Mouse (Mus musculus) spleen, adult 2 months (tissue): Measurements from ENCODE around the gene Ahdc1. TPM values are rescaled to one million over a fixed set of nuclear protein-coding genes. Genes with fewer than 3 reads are reported as not detected.

Experiments used
- DNase-seq, 2 experiments: peaks; one replicate each; pipeline versions ENCODE4 v3.0.0 to v3.0.0-alpha.2; 2012 to 2021; ENCODE audit warnings: low spot score in 2 of 2, low read depth in 1 of 2
- H3K27ac ChIP-seq: fragments of 200-500 bp; 2 replicates; pipeline ENCODE4 v1.5.1; 2012; ENCODE audit warnings: low read length, inconsistent platforms; ENCODE audit not compliant: insufficient read depth
- H3K27me3 ChIP-seq: fragments of 200-500 bp; 2 replicates; pipeline ENCODE4 v1.6.1; 2012; ENCODE audit warnings: mild to moderate bottlenecking, moderate library complexity, low read length, inconsistent platforms; ENCODE audit not compliant: control insufficient read depth, insufficient read depth
- H3K36me3 ChIP-seq: fragments of 200-500 bp; 2 replicates; pipeline ENCODE4 v1.6.1; 2012; ENCODE audit warnings: mild to moderate bottlenecking, low read length, inconsistent platforms; ENCODE audit not compliant: control insufficient read depth, insufficient read depth
- H3K4me1 ChIP-seq: fragments of 200-500 bp; 2 replicates; pipeline ENCODE4 v1.6.1; 2011; ENCODE audit warnings: inconsistent platforms; ENCODE audit not compliant: control insufficient read depth, insufficient read depth, insufficient read length
- H3K4me3 ChIP-seq: fragments of 200-500 bp; 2 replicates; pipeline ENCODE4 v1.5.1; 2011; ENCODE audit warnings: mild to moderate bottlenecking, inconsistent platforms; ENCODE audit not compliant: insufficient read depth, insufficient read length; ENCODE audit errors: extremely low read depth
- CTCF ChIP-seq: fragments of 200-500 bp; IDR thresholded peaks from 2 replicates; pipeline ENCODE4 v1.5.1; 2011; ENCODE audit warnings: mild to moderate bottlenecking, inconsistent platforms; ENCODE audit not compliant: insufficient read depth, insufficient read length, insufficient replicate concordance; ENCODE audit errors: extremely low read depth
- POLR2A ChIP-seq: fragments of 200-500 bp; IDR thresholded peaks from 2 replicates; pipeline ENCODE4 v1.6.1; 2011; ENCODE audit warnings: low read depth, low read length, inconsistent platforms
- WGBS: fragments of 180-500 bp; shearing (Covaris S2); methylation state at CpG from one replicate; pipeline ENCODE4 v1.1.7; 2018; 5-methylcytosine and 5-hydroxymethylcytosine counted together
- polyA plus RNA-seq: library from polyadenylated mRNA; depleted of rRNA; stranded (reverse); fragments of >200 nt; gene quantifications from 2 replicates; pipeline ENCODE4 v1.2.3, GENCODE M21; 2012

The Ahdc1 gene
- polyA plus RNA-seq, 1 experiment = 24.3 TPM

DNA sequence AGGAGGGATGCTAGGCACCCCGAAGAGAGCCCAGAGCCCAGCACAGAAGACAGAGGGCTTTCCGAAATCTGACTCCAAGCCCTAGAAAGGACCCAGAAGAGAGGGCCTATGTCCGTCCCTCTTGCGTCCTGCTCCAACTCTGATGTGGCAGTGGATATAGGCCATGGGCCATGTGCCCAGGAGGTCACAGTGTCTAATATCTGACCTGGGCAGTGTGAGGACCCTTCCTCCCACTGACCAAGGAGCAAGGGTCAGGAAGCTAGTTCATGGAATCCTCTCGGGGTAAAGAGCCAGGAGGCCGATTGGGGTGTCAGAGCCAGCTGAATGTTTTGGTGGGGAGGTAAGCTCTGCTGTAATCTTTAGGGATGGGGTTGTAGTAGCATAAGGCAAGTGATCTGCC is 17.8 kb downstream of the Ahdc1 start:
- TF ChIP-seq CTCF = no peak
- no peak for TF ChIP-seq POLR2A
- no peak overlapping the region for H3K27ac ChIP-seq
- no peak for DNase-seq
- H3K36me3 ChIP-seq = no peaks in the 10 kb centered on the region
- H3K27me3 ChIP-seq = no peaks in the 10 kb centered on the region
- WGBS = 91% methylated on average over 6 of the region's 6 CpGs
- H3K4me3 ChIP-seq = no peak overlapping the region
- no peaks in the 10 kb centered on the region for H3K4me1 ChIP-seq

DNA sequence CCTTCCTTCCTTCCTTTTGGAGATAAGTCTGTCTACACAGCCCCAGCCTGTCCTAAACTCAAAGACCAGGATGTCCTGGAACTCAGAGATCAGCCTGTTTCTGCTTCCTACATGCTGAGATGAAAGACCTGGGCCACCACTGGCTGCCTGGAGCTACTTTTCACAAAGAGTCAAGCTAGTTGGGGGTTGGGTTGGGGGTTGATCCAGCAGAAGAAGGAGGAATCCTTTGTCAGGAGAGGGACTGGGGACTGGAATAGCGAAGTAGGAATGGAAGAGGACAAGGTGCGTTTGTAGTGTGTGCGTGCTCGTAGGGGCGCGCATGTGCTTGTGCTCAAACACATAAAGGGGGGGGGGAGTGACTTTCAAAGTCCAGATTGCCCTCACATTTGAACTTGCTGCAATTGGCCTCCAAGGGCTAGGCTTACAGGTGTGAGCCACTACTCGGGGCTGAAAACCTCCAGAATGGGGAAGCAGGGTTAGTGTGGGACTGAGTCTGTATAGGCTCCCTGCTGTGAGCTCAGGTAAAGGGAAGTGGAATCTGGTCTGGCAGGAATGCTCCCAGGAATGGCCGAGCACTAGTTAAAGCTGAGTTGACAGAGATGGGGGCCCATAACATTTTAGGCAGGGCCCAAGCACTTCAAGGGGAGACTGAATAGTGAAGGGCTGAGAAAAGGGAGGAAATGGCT is 21.5 kb downstream of the Ahdc1 start:
- Histone ChIP-seq H3K4me1 (no peaks in the 10 kb centered on the region; the same call in 1 of the 2 replicates), H3K36me3 (no peaks in the 10 kb centered on the region; the same call in 1 of the 2 replicates), H3K27ac (no peak overlapping the region), H3K4me3 (no peak overlapping the region), H3K27me3 (no peaks in the 10 kb centered on the region)
- 87% methylated on average over 8 of the region's 8 CpGs for WGBS
- DNase-seq = no peak
- TF ChIP-seq CTCF (no peak), POLR2A (no peak)

DNA sequence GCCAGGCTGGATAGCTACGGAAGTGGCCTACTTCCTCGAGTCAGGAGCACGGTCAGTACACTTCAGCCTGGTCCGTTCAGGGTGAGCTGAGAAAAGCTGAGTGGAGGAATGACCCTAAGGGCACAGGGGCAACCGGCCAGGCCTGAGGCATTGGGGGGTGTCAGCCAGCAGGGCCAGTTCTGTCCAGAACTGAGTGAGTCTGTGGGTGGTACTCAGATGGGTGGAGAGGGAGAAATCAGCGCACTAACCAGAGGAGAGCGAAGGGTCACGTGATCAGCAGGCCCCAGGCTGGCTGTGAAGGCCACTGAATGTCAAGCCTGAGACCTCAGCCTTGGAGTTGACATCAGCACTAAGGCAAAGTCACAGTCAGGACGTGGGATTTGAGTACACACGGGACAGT is 23.4 kb downstream of the Ahdc1 start:
- DNase-seq = no peak
- no peak overlapping the region for H3K4me3 ChIP-seq
- peaks cover 13% of the 10 kb centered on the region for H3K27me3 ChIP-seq
- no peak for TF ChIP-seq CTCF
- TF ChIP-seq POLR2A = no peak
- 88% methylated on average over 10 of the region's 10 CpGs for WGBS
- no peaks in the 10 kb centered on the region; the same call in 1 of the 2 replicates for H3K36me3 ChIP-seq
- H3K4me1 ChIP-seq = peaks cover 9% of the 10 kb centered on the region
- H3K27ac ChIP-seq = no peak overlapping the region; the same call in 1 of the 2 replicates

DNA sequence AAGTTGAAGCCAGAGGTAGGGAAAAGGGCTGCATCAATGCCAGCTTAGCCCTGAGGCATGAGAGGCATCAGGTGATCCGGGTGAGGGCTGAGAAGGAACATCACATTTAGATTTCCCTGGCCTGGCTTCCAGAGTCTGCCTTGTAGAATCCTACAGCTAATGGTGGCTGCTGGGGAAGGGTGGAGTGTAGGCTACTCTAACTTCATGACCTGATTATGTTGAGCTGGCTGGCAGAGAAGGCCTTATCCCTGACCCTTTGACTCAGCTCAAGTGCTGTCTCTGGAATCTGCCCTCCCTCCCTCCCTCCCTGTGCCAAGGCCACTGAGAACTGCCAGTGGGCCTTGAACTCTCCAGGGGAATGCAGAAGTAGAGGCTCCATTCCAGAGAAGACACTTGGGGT is 24.4 kb downstream of the Ahdc1 start:
- Histone ChIP-seq H3K36me3 (no peaks in the 10 kb centered on the region; the same call in 1 of the 2 replicates), H3K27me3 (peaks cover 13% of the 10 kb centered on the region), H3K27ac (no peak overlapping the region), H3K4me3 (no peak overlapping the region), H3K4me1 (peaks cover 10% of the 10 kb centered on the region)
- TF ChIP-seq CTCF = no peak
- TF ChIP-seq POLR2A = no peak
- 79% methylated on average over 1 of the region's 1 CpGs for WGBS
- no peak for DNase-seq

DNA sequence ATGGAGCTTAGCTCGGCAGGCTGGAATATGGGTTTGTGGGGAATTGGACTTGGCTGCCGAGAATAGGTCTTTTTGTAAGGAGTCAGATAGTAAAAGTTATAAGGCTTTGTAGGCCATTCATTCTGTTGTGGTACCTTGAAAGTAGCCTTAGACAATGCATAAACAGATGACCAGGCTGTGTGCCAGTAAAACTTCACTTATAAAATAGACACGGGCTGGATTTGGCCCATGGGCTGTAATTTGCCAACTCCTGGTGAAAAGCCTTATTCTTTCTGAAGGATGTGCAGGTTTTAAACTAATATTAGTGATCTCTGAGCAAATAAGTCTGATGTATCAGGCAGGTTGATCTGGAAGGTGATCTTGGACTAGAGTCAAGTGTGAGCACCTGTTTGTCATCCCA is 24.9 kb downstream of the Ahdc1 start:
- TF ChIP-seq CTCF = no peak
- H3K27me3 ChIP-seq = peaks cover 13% of the 10 kb centered on the region
- 85% methylated on average over 3 of the region's 3 CpGs for WGBS
- DNase-seq = no peak
- H3K36me3 ChIP-seq = no peaks in the 10 kb centered on the region; the same call in 1 of the 2 replicates
- peaks cover 10% of the 10 kb centered on the region for H3K4me1 ChIP-seq
- no peak overlapping the region for H3K4me3 ChIP-seq
- no peak overlapping the region for H3K27ac ChIP-seq

DNA sequence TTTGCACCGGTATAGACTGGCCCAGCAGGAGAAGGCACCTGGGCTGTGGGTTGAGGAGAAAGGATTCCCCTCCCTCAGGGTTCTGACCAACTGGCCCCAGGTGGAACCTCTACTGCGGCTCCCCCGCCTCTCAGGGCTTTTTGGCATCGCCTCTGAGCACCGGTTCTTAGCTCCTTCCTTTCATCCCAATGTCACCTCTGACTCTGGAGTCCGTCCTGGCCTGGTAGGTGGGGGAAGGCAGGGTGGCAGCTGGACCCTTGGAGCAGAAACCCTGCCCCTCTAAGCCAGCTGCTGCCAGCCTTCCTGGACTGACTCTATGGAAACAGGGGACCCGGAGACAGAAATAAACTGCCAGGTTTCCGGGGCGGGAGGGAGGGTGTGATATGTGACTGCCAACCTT is 26.2 kb downstream of the Ahdc1 start:
- 85% methylated on average over 9 of the region's 9 CpGs for WGBS
- H3K27me3 ChIP-seq = peaks cover 13% of the 10 kb centered on the region
- peaks cover 10% of the 10 kb centered on the region for H3K4me1 ChIP-seq

DNA sequence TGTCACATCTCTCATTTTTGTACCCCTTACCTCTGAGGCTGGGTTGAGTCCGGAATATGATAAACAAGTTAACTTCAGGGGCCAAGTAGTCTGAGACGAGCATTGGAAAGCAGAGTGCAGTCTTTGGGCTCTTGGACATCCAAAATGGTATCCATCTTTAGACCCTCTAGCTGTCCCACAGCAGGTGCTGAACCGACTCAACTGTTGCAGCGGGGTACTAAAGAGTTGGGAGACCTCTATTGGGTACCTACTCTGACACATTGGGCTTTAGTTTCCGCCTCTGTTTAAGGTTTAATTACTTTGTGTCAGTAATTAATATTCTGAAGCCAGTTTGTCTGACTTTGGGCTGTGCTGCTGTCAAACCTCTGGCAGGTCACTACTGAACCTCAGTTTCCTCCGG is 26.7 kb downstream of the Ahdc1 start:
- 76% methylated on average over 6 of the region's 6 CpGs for WGBS
- TF ChIP-seq CTCF (no peak), POLR2A (no peak)

More for the DNA sequence above, 26.2 kb downstream of the Ahdc1 start:
- H3K4me3 ChIP-seq = no peak overlapping the region
- TF ChIP-seq CTCF (no peak), POLR2A (no peak)
- DNase-seq = no peak
- H3K36me3 ChIP-seq = no peaks in the 10 kb centered on the region; the same call in 1 of the 2 replicates
- H3K27ac ChIP-seq = no peak overlapping the region

More for the DNA sequence above, 26.7 kb downstream of the Ahdc1 start:
- DNase-seq = no peak
- peaks cover 10% of the 10 kb centered on the region for H3K4me1 ChIP-seq
- peaks cover 13% of the 10 kb centered on the region for H3K27me3 ChIP-seq
- no peak overlapping the region for H3K4me3 ChIP-seq
- H3K27ac ChIP-seq = no peak overlapping the region
- no peaks in the 10 kb centered on the region; the same call in 1 of the 2 replicates for H3K36me3 ChIP-seq
